Mouse (Mus musculus): ENCODE data around the gene 4930558K02Rik.

Gene 4930558K02Rik

GRCm38 (mm10) chr1:161979536-161979935 lies at the start of gene 4930558K02Rik:
4930558K02Rik (minus strand) TSS chr1:161979636.
- DNase-seq (ENCODE audit: low spot score in 2 of 2), result no peak

- no peak for DNase-seq (ENCODE audit: low spot score in 2 of 2)
Observed at GRCm38 (mm10) chr1:162023681-162024270, 44.3 kb upstream of the 4930558K02Rik start.

- no peak for DNase-seq (ENCODE audit: low spot score in 2 of 2)
Observed at GRCm38 (mm10) chr1:162020766-162021165, 41.3 kb upstream of the 4930558K02Rik start.

GRCm38 (mm10) chr1:162020303-162020731 lies 40.9 kb upstream of the 4930558K02Rik start:
- no peak for DNase-seq (ENCODE audit: low spot score in 2 of 2)

GRCm38 (mm10) chr1:162018601-162018977 lies 39.2 kb upstream of the 4930558K02Rik start:
- no peak for DNase-seq (ENCODE audit: low spot score in 2 of 2)

GRCm38 (mm10) chr1:162017975-162018600 lies 38.7 kb upstream of the 4930558K02Rik start:
- DNase-seq (ENCODE audit: low spot score in 2 of 2), result no peak

- no peak for DNase-seq (ENCODE audit: low spot score in 2 of 2)
Observed at GRCm38 (mm10) chr1:162016982-162017381, 37.5 kb upstream of the 4930558K02Rik start.

- no peak for DNase-seq (ENCODE audit: low spot score in 2 of 2)
Observed at GRCm38 (mm10) chr1:162015247-162015862, 35.9 kb upstream of the 4930558K02Rik start.

- DNase-seq (ENCODE audit: low spot score in 2 of 2), result no peak
Observed at GRCm38 (mm10) chr1:162013561-162013960, 34.1 kb upstream of the 4930558K02Rik start.

GRCm38 (mm10) chr1:162011523-162012245 lies 32.2 kb upstream of the 4930558K02Rik start:
- DNase-seq (ENCODE audit: low spot score in 2 of 2), result no peak

- DNase-seq (ENCODE audit: low spot score in 2 of 2), result no peak
Observed at GRCm38 (mm10) chr1:162009086-162009485, 29.6 kb upstream of the 4930558K02Rik start.

- DNase-seq (ENCODE audit: low spot score in 2 of 2), result no peak
Observed at GRCm38 (mm10) chr1:162008631-162009067, 29.2 kb upstream of the 4930558K02Rik start.

- no peak for DNase-seq (ENCODE audit: low spot score in 2 of 2)
Observed at GRCm38 (mm10) chr1:162008208-162008607, 28.8 kb upstream of the 4930558K02Rik start.

- no peak for DNase-seq (ENCODE audit: low spot score in 2 of 2)
Observed at GRCm38 (mm10) chr1:162006109-162006508, 26.7 kb upstream of the 4930558K02Rik start.

GRCm38 (mm10) chr1:162004821-162005770 lies 25.7 kb upstream of the 4930558K02Rik start:
- no peak for DNase-seq (ENCODE audit: low spot score in 2 of 2)

- DNase-seq (ENCODE audit: low spot score in 2 of 2), result no peak
Observed at GRCm38 (mm10) chr1:162004518-162004780, 25.0 kb upstream of the 4930558K02Rik start.

GRCm38 (mm10) chr1:162003729-162004517 lies 24.5 kb upstream of the 4930558K02Rik start:
- no peak for DNase-seq (ENCODE audit: low spot score in 2 of 2)

GRCm38 (mm10) chr1:162001328-162001727 lies 21.9 kb upstream of the 4930558K02Rik start:
- DNase-seq (ENCODE audit: low spot score in 2 of 2), result no peak

GRCm38 (mm10) chr1:161999882-162000371 lies 20.5 kb upstream of the 4930558K02Rik start:
- peak in 1 of 2 experiments; percentile 10 for DNase-seq (ENCODE audit: low spot score in 2 of 2)

GRCm38 (mm10) chr1:161999338-161999737 lies 19.9 kb upstream of the 4930558K02Rik start:
- no peak for DNase-seq (ENCODE audit: low spot score in 2 of 2)

All from spleen, postnatal 14 days (tissue).